Mouse (Mus musculus): ENCODE measurements around the gene Mgat5b.

Mgat5b gene

GRCm38 (mm10) chr11:116982543-116982942 lies 63.9 kb downstream of the Mgat5b start:
- no peak for DNase-seq (ENCODE audit: low spot score)

DNA sequence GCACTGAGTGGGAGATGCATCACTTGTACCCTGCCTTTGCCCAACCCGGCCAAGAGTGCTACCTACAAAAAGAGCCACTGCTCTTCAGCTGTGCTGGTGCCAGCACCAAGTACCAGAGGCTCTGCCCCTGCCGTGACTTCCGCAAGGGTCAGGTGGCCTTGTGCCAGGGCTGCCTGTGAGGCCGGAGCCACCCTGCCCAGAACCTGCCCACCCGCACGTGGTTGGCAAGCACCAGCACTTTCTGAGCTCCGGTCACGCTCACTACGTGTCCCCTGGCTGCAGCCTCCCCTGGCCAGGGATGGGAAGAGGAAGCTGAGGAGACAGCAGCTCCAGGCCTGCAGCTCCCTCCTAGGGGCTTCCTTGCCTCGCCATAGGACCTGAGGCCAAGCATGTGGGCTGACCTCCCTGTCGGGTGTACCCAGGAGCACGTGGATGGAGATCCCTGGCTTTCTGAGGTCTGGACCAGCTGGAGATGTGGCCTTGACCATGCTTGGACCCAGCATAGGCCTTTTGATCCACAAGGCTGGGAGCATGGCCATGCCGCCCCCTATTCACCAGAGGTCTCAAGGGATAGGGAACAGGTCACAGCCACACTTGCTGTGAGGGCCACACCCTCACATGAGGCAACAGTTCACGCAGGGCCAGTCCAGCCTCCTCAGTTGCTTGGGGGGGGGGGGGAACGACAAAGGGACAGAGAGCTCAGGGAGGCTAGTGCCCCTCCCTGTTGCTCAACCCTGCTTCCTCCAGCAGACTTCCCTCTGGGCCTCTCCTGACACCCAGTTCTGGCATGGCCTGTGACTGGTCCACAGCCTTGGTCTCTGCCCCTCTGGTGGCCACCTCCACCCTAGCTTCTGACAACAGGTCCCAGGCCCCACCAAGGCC lies 67.1 kb downstream of the Mgat5b start:
- DNase-seq (ENCODE audit: low spot score), result no peak

GRCm38 (mm10) chr11:116988131-116988530 lies 69.5 kb downstream of the Mgat5b start:
- peak; percentile 34 for DNase-seq (ENCODE audit: low spot score)

GRCm38 (mm10) chr11:116990231-116990630 lies 71.6 kb downstream of the Mgat5b start:
- DNase-seq (ENCODE audit: low spot score), result no peak

- DNase-seq (ENCODE audit: low spot score), result no peak
Measured at GRCm38 (mm10) chr11:116991410-116991809, 72.7 kb downstream of the Mgat5b start.

GRCm38 (mm10) chr11:116991964-116992363 lies 73.3 kb downstream of the Mgat5b start:
- DNase-seq (ENCODE audit: low spot score), result no peak

DNA sequence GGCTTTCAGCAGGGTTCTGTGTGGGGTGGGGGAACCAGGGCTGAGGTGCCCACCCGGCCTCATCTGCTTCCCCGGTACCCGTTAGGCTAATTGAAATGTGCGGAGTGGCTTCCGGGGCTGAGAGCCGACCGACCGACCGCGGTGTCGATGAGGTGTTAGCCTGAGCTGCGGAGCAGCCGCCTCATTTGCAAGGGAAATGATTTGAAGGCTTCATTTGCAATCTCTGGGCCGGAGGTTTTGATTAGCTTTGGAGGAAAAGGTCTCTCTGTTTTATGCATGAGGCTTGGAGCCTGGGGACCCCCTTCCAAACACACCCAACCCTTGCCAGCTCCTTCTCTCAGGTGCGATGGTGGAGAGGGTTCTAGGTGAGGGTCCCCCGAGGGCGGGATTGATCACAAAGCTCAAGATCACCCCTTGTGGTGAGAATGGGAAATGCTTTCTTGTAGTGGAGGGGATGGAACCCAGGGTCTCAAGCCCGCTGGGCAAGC lies 75.5 kb downstream of the Mgat5b start:
- peak; percentile 49 for DNase-seq (ENCODE audit: low spot score)

GRCm38 (mm10) chr11:116996976-116997375 lies 78.3 kb downstream of the Mgat5b start:
- no peak for DNase-seq (ENCODE audit: low spot score)

GRCm38 (mm10) chr11:116998935-116999334 lies 80.3 kb downstream of the Mgat5b start:
- DNase-seq (ENCODE audit: low spot score), result no peak

DNA sequence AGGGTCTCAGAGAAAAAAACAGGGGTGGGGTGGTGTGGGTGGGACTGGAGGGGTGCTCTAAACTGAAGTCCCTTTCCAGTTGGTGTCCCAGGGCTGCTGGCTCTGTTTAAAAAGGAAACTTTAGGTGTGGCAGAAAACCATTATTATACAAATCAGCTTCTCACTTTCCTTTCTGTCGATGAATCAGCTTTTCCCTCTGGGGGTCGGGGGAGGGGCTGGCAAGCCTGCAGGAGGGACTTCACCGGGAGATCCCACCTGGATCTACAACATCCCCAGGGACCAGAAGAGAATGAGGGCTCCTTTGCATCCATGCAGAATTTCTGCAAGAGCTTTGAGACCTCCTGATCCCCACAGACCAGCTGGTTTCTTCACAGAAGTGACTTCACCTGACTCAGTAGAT lies 81.6 kb downstream of the Mgat5b start:
- no peak for DNase-seq (ENCODE audit: low spot score)

DNA sequence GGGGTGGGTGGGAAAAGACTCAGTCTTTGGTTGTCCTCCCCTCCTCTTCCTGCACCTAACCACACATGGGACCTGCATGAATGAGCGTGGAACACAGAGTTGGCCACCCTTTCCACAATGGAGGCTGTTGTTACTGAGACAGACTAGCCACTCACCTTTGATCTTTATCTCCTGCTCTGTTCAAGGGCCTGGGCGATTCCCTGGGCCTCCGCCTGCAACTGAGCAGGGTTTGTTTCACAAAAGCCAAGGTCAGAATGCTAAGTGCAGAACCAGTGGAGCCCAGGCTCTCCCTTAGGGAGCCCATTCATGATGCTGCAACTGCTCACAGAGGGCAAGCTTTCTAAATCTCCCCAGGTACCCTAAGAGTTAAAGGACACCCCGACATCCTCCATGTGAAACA lies 83.1 kb downstream of the Mgat5b start:
- no peak for DNase-seq (ENCODE audit: low spot score)

DNA sequence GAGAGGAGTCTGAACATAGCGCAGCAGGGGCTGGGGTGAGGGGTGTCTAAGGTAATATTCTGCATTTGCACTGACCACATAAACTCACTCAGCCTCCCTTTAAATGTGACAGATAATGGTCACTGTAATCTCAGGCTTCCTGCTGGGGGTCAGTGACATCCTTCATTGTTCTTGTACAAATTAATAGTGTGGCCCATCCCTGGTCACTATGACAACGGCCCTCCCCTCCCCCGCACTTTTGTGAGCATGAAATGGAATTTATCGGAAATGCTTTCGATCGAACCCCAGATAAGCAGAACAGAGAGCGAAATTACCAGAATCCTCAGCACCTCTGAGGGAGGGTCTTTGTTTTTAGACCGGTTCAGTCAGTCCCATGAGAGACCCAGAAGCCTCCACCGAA lies 84.8 kb downstream of the Mgat5b start:
- DNase-seq (ENCODE audit: low spot score), result no peak

DNA sequence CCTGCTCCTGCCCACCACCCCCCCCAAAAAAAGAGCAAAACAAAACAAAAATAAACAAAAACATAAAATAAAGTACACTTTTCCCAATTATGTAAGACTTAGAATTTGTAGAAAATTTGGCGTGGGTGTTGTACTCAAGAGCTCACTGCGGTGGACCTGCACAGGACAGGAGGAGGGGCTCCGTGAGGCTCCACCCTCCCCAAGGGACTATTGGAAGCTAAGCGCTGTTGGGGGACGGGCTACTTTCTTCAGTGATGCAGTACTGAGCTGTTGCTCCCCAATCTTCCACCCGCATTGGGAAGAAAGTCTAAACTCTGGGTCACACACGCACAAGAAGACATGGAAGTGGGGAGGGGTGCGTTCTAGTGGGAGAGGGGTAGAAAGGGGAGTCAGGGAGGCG lies 85.6 kb downstream of the Mgat5b start:
- DNase-seq (ENCODE audit: low spot score), result no peak

DNA sequence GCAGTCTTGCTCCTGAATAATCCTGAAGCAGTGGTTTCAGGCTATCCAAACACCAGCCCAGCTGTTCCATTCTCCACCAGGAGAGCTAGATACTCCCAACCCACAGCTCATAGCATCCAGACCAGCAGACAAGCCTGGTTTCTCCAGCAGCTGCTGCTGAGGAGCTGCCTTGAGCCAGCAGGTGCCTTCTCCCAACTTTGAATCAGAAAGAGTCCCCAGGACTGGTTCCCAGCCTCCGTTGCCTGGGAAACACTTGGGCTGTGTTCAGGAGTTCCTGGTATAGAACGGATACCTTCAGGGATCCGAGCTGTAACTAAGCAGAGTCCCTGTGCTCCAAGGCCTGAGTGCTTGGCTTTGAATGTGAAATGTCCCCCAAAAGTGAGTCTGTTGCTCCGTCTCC lies 98.8 kb downstream of the Mgat5b start:
- peak; percentile 25 for DNase-seq (ENCODE audit: low spot score)

GRCm38 (mm10) chr11:117018410-117018809 lies 99.7 kb downstream of the Mgat5b start:
- peak; percentile 92 for DNase-seq (ENCODE audit: low spot score)

DNA sequence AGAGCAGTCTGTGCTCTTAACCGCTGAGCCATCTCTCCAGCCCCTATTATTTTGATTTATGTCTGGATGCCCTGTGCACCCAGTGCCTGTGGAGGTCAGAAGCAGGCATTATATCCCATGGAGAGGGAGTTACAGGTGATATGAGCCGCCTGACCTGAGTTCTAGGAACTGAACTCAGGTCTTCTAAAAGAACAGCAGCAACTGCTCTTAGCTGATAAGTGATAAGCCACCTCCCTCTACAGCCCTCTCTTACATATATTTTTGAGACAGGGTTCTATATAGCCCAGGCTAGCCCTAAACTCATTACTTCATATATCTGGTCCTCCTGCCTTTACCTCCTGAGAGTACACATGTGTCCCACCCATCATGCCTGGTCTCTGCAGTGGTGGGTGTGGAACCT lies 102.4 kb downstream of the Mgat5b start:
- DNase-seq (ENCODE audit: low spot score), result no peak

DNA sequence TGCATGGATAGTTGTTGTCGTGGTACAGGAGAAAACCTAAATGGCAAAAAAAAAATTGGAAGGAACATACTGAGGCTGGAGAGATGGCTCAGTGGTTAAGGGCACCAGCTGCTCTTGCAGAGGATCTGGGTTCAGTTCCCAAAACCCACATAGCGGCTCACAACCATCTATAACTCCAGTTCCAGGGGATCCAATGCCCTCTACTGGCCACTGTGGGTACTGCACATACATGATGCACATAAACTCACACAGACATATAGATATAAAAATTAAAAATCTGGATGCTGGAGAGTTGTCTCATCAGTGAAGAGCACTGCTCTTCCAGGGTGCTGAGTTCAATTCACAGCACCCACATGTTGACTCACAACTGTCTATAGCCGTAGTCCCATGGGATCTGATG lies 104.9 kb downstream of the Mgat5b start:
- no peak for DNase-seq (ENCODE audit: low spot score)

DNA sequence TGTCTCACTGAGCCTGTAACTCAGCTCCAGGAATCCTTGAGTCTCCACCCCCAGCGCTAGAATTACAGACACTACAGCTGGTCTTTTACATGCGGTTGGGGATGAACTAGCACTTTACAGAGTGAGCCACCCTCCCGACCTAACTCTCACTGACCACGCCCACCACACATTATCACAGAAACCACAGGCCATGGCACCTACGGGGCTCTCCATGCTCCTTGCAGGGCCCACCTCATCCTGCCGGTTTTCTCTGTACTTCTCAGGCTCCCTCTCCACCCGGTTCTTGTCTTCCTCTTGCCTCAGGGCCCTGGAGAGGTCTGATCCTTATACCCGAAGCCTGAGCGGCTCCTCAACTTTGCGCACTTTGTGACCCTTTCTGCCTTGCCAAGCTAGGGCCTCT lies 109.0 kb downstream of the Mgat5b start:
- no peak for DNase-seq (ENCODE audit: low spot score)

DNA sequence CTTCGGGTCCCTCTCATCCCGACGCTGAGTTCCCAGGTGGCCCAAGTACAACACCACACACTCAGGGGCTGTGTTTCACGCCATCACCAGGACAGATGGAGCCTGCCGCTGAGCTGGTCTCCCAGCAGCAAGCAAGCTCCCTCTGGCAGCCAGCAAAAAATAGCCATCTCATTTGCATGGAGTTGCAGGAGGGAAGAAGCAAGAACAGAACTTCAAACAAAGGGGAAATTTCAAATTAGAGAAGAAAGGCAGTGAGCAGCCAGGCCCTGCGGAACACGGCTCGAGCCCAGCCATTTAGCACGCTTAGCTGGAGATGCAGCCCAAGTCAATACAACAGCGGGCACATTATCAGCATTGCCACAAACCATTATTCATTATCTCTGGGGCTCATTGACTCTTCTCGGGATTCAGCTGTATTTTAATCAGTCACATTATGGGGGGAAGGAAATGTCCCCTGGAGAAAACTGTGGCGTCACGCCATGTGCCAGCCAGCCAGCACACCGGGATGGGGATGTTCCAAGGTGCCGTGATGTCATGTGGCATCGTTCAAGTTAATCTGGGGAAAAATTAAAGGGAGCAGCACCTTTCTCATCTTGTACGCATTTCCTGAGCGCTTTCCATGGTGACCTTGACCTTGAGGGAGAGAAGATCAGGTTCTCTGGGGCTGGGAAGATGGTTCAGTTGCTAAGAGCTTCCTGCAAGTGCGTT lies 110.4 kb downstream of the Mgat5b start:
- DNase-seq (ENCODE audit: low spot score), result peak; percentile 54

DNA sequence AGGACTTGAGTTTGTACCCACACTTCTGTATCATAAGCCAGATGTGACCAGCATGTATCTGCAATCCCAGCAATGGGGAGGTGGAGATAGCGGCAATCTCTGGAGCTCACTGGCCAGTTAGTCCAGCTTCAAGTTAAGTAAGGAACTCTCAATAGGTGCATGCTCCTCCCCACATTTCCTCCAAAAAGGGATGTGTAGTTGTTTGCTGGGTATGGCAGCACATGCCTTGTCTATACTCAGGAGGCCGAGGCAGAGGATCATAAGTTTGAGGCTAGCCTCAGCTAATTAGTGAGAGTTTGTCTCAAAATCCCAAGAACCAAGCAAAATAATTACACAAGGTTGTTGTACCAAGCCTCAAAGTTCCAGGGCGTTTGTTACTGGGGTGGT lies 110.9 kb downstream of the Mgat5b start:
- DNase-seq (ENCODE audit: low spot score), result no peak

- no peak for DNase-seq (ENCODE audit: low spot score)
Measured at GRCm38 (mm10) chr11:117030018-117030417, 111.4 kb downstream of the Mgat5b start.

DNA sequence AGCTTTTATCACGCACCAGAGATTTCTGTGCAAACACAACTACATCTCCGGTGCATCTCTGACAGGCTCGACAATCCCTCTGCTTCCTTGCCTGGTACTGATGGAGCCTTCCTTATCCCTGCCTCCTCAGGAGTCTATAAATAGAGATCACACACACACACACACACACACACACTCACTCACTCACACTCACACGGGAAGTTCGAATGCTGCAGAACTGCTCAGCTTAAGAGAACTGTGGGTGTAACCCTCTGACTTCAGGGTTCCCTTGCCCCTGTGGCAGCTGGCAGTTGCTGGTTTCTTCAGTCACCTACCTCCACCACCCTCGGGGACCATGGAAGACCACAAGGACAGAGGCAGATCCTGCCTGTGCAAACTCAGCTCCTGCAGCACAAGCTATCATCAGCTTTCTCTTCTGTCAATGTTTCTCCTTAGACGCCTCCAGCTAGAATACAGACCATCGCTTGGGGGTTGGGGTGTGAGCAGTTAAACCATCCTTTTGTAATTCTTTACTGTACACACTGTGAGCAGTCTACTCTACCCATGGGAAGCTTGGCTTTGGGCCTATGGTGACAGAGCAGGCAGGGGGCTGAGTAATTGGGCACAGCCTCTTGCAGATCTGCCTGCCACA lies 111.9 kb downstream of the Mgat5b start:
- DNase-seq (ENCODE audit: low spot score), result no peak

GRCm38 (mm10) chr11:117031249-117031648 lies 112.6 kb downstream of the Mgat5b start:
- peak; percentile 43 for DNase-seq (ENCODE audit: low spot score)

Measured in layer of hippocampus, adult 11-12 months (tissue).